Mouse (Mus musculus): ENCODE data around the gene Nudt3. TPM values are rescaled to one million over a fixed set of nuclear protein-coding genes. Genes with fewer than 3 reads are reported as not detected.

The Nudt3 gene
- polyA plus RNA-seq, 1 experiment from 2014 or later = 47.6 TPM

DNA sequence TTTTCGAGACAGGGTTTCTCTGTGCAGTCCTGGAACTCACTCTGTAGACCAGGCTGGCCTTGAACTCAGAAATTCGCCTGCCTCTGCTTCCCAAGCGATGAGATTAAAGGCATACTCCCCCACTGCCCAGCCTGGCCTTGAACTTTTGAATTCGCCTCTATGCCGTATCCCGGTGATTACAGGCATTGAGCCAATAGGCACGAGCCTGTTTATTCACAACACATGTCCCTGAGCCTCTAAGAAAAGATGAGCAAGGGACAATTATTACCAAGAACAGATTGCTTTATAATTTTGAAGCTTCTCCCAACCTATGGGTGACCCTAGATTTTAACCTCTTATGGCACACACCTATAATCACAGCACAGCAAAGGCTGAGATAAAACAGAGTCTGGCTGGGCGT is 5.1 kb upstream of the Nudt3 start:
- DNase-seq (ENCODE audit: low spot score) (no peak), ATAC-seq (no peak)
- Histone ChIP-seq H3K36me3 (ENCODE audit: insufficient read depth, low read length) (0 out of 2 replicates have a peak, but pooled peaks cover 22% of the 10 kb centered on the region), H3K9ac (replicated peaks; ENCODE audit: low read depth) (no peak overlapping the region), H3K27me3 (replicated peaks; ENCODE audit: insufficient read depth, low read length) (no peaks in the 10 kb centered on the region), H3K27ac (ENCODE audit: low read length) (no peak overlapping the region), H3K4me3 (ENCODE audit: low read depth, low read length) (no peak overlapping the region), H3K4me1 (ENCODE audit: insufficient read depth, low read depth, low read length) (peaks cover 5% of the 10 kb centered on the region; the same call in 1 of the 2 replicates), H3K4me2 (replicated peaks; ENCODE audit: low read depth, low read length) (no peak overlapping the region), H3K9me3 (ENCODE audit: low read length) (no peaks in the 10 kb centered on the region)
- 85% methylated on average over 8 of the region's 8 CpGs for WGBS
- TF ChIP-seq CTCF (IDR thresholded peaks at IDR 0.05) (no peak), EP300 (IDR thresholded peaks at IDR 0.05) (no peak)

DNA sequence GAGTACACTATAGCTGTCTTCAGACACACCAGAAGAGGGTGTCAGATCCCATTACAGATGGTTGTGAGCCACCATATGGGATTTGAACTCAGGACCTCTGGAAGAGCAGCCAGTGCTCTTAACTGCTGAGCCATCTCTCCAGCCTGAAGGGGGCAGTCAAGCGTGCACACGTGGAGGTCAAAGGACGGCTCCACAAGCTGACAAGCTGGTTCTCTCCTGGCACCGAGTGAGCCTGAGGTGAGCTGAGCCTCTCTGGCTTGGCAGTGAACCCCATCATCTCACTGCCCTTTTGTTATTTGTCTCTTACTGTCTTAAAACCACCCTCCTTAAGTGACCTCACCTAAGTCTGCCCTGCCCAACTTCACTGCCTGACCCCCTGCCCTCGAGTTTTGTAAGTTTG is 4.2 kb upstream of the Nudt3 start:
- no peak overlapping the region for H3K4me3 ChIP-seq (ENCODE audit: low read depth, low read length)
- H3K9me3 ChIP-seq (ENCODE audit: low read length) = no peaks in the 10 kb centered on the region
- TF ChIP-seq EP300 (IDR thresholded peaks at IDR 0.05) (no peak), CTCF (IDR thresholded peaks at IDR 0.05) (peak; percentile 37)
- H3K4me1 ChIP-seq (ENCODE audit: insufficient read depth, low read depth, low read length) = peaks cover 5% of the 10 kb centered on the region; the same call in 1 of the 2 replicates
- 35% methylated on average over 5 of the region's 5 CpGs for WGBS
- H3K36me3 ChIP-seq (ENCODE audit: insufficient read depth, low read length) = 0 out of 2 replicates have a peak, but pooled peaks cover 22% of the 10 kb centered on the region
- DNase-seq (ENCODE audit: low spot score) (no peak), ATAC-seq (no peak)
- H3K9ac ChIP-seq (replicated peaks; ENCODE audit: low read depth) = no peak overlapping the region
- no peak overlapping the region for H3K27ac ChIP-seq (ENCODE audit: low read length)
- H3K27me3 ChIP-seq (replicated peaks; ENCODE audit: insufficient read depth, low read length) = no peaks in the 10 kb centered on the region
- no peak overlapping the region for H3K4me2 ChIP-seq (replicated peaks; ENCODE audit: low read depth, low read length)

DNA sequence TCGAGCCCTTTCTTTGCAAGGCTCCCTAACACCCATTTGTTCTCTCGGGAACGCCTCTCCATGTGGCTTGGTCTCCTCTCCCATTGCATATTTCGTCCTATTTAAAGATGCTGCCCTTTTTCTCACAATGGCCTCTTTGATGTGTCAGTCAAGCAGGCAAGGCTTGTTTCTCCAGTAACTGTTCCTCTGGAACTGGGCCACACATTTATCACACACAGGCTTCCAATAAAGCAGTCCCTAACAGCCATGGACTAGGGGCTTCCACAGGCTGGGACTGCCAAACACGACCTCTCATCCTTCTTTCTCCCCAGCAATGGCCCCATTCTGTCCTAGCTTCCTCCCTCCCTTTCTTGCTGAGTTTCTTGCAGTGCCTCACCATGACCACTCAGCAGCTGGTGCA is 3.4 kb upstream of the Nudt3 start:
- Histone ChIP-seq H3K9ac (replicated peaks; ENCODE audit: low read depth) (no peak overlapping the region), H3K9me3 (ENCODE audit: low read length) (no peaks in the 10 kb centered on the region), H3K27ac (ENCODE audit: low read length) (no peak overlapping the region), H3K36me3 (ENCODE audit: insufficient read depth, low read length) (0 out of 2 replicates have a peak, but pooled peaks cover 15% of the 10 kb centered on the region), H3K27me3 (replicated peaks; ENCODE audit: insufficient read depth, low read length) (no peaks in the 10 kb centered on the region), H3K4me3 (ENCODE audit: low read depth, low read length) (no peak overlapping the region), H3K4me1 (ENCODE audit: insufficient read depth, low read depth, low read length) (peaks cover 5% of the 10 kb centered on the region; the same call in 1 of the 2 replicates), H3K4me2 (replicated peaks; ENCODE audit: low read depth, low read length) (no peak overlapping the region)
- TF ChIP-seq EP300 (IDR thresholded peaks at IDR 0.05) = no peak
- ATAC-seq (no peak), DNase-seq (ENCODE audit: low spot score) (no peak)
- 39% methylated on average over 5 of the region's 5 CpGs for WGBS

DNA sequence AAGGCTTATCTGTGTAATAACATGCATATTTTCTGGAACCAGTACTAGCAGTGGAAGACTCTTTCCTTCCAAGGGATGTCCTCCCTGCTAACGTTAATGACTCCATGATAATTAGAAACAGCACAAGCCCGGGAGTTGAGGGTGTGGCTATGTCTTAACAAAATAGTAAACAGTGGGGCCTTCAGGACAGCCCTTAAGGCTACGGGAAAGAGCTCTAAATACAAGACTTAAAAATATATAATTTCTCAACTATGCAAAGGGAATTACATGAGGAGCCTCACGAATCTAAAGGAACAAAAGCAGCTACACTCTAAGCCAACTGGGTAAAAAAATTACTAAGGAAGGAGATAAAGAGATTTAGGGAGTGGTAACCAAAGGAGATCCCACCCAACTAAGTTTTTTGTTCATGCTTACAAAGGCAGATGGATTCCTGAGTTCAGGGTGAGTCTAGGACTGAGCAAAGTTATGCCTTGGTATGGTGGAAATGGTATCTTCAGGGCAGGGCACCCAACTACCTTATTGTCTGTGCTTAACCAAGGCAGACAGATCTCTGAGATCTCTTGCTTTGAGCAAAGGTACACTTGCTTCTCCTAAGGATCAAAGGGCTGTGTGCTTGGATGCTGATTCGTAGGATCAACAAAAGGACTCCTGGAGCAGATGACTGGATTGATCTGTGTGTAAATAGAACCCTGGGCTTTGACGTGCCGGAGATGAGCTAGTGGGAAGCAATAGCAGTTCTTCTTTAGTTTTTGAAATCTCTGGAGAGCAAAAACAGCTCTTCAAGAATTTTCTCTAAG is 2.4 kb upstream of the Nudt3 start:
- WGBS = 47% methylated on average over 7 of the region's 7 CpGs
- Histone ChIP-seq H3K9ac (replicated peaks; ENCODE audit: low read depth) (no peak overlapping the region), H3K4me3 (ENCODE audit: low read depth, low read length) (no peak overlapping the region), H3K4me2 (replicated peaks; ENCODE audit: low read depth, low read length) (no peak overlapping the region), H3K4me1 (ENCODE audit: insufficient read depth, low read depth, low read length) (peaks cover 5% of the 10 kb centered on the region; the same call in 1 of the 2 replicates), H3K9me3 (ENCODE audit: low read length) (no peaks in the 10 kb centered on the region), H3K27ac (ENCODE audit: low read length) (no peak overlapping the region), H3K36me3 (ENCODE audit: insufficient read depth, low read length) (0 out of 2 replicates have a peak, but pooled peaks cover 5% of the 10 kb centered on the region), H3K27me3 (replicated peaks; ENCODE audit: insufficient read depth, low read length) (no peaks in the 10 kb centered on the region)
- no peak for TF ChIP-seq EP300 (IDR thresholded peaks at IDR 0.05)
- no peak for TF ChIP-seq CTCF (IDR thresholded peaks at IDR 0.05)
- ATAC-seq = no peak
- DNase-seq (ENCODE audit: low spot score) = no peak

DNA sequence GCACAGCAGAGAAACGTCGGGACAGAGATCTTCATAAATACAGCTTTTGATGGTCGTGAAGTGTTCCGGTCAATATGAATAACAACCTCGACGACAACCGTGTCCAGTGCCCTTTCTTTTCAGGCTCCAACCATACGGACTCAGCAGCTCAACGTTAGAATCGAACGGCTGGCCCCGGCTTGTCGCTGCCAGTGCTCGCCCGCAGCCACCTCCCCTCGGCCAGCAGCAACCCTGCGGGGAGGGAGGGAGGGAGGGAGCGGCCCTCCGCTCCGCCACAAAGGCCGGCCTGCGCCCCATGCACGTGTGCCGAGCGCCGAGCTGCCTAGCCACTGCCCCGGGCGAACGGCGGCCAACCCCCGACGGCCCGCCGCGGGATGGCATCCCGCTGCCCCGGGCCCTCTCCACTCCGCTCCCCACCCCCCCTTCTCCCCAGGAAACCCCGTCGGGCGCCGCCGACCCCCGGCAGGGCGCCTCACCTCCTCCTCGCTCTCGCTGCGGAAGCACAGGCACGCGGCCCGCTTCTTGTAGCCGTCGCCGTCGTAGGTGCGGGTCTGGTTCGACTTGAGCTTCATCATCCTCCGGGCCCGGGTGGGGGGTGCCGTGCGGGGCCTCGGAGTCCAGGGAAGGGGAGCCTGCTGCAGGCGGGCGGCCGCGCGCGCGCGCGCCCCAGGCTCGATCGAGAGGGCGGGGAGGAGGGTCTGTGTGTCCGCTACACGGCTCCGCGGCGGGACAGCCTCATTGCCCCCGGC is 510 bp downstream of the Nudt3 start:
- no peak for TF ChIP-seq EP300 (IDR thresholded peaks at IDR 0.05)
- TF ChIP-seq CTCF (IDR thresholded peaks at IDR 0.05) = no peak
- Histone ChIP-seq H3K4me3 (ENCODE audit: low read depth, low read length) (peak overlapping the region; percentile 76), H3K9me3 (ENCODE audit: low read length) (no peaks in the 10 kb centered on the region), H3K27ac (ENCODE audit: low read length) (peak overlapping the region; percentile 84), H3K4me1 (ENCODE audit: insufficient read depth, low read depth, low read length) (peaks cover 5% of the 10 kb centered on the region; the same call in 1 of the 2 replicates), H3K36me3 (ENCODE audit: insufficient read depth, low read length) (no peaks in the 10 kb centered on the region), H3K9ac (replicated peaks; ENCODE audit: low read depth) (peak overlapping the region; percentile 75), H3K4me2 (replicated peaks; ENCODE audit: low read depth, low read length) (peak overlapping the region; percentile 62), H3K27me3 (replicated peaks; ENCODE audit: insufficient read depth, low read length) (no peaks in the 10 kb centered on the region)
- ATAC-seq (peak; percentile 67), DNase-seq (ENCODE audit: low spot score) (peak; percentile 68)
- WGBS = 1% methylated on average over 65 of the region's 80 CpGs
